Mouse (Mus musculus) lung, postnatal 10 days (tissue): ENCODE data around the gene Tmprss2.

ENCODE experiments used
- DNase-seq: peaks from one replicate; pipeline ENCODE4 v3.0.0; 2021

Tmprss2 gene

GRCm38 (mm10) chr16:97610939-97611338, at the start of gene Tmprss2:
Tmprss2 (minus strand) TSS chr16:97611195.
- peak; percentile 78 for DNase-seq

GRCm38 (mm10) chr16:97659225-97659658, 48.2 kb upstream of the Tmprss2 start:
- no peak for DNase-seq

GRCm38 (mm10) chr16:97658481-97658880, 47.5 kb upstream of the Tmprss2 start:
- no peak for DNase-seq

- peak; percentile 21 for DNase-seq
Measured at GRCm38 (mm10) chr16:97655800-97656199, 44.8 kb upstream of the Tmprss2 start.

GRCm38 (mm10) chr16:97649522-97650188, 38.7 kb upstream of the Tmprss2 start:
- DNase-seq: no peak

GRCm38 (mm10) chr16:97644681-97645080, 33.7 kb upstream of the Tmprss2 start:
- DNase-seq: no peak

- DNase-seq: no peak
Measured at GRCm38 (mm10) chr16:97639630-97640029, 28.6 kb upstream of the Tmprss2 start.

- no peak for DNase-seq
Measured at GRCm38 (mm10) chr16:97632880-97633484, 22.0 kb upstream of the Tmprss2 start.

GRCm38 (mm10) chr16:97623166-97623565, 12.2 kb upstream of the Tmprss2 start:
- DNase-seq: no peak

- DNase-seq: peak; percentile 36
Measured at GRCm38 (mm10) chr16:97622383-97622889, 11.4 kb upstream of the Tmprss2 start.

- DNase-seq: no peak
Measured at GRCm38 (mm10) chr16:97618285-97618684, 7.3 kb upstream of the Tmprss2 start.

- DNase-seq: no peak
Measured at GRCm38 (mm10) chr16:97612009-97612408, 1.0 kb upstream of the Tmprss2 start.

GRCm38 (mm10) chr16:97610246-97610645, 749 bp downstream of the Tmprss2 start:
- DNase-seq: peak; percentile 16

- no peak for DNase-seq
Measured at GRCm38 (mm10) chr16:97609676-97610075, 1.3 kb downstream of the Tmprss2 start.

- no peak for DNase-seq
Measured at GRCm38 (mm10) chr16:97607956-97608355, 3.0 kb downstream of the Tmprss2 start.

GRCm38 (mm10) chr16:97606829-97607228, 4.2 kb downstream of the Tmprss2 start:
- DNase-seq: no peak

GRCm38 (mm10) chr16:97605957-97606721, 4.9 kb downstream of the Tmprss2 start:
- no peak for DNase-seq

- DNase-seq: peak; percentile 57
Measured at GRCm38 (mm10) chr16:97602256-97602655, 8.7 kb downstream of the Tmprss2 start.

- DNase-seq: no peak
Measured at GRCm38 (mm10) chr16:97600591-97600990, 10.4 kb downstream of the Tmprss2 start.

GRCm38 (mm10) chr16:97598046-97598445, 12.9 kb downstream of the Tmprss2 start:
- DNase-seq: no peak

GRCm38 (mm10) chr16:97593816-97594509, 17.0 kb downstream of the Tmprss2 start:
- peak; percentile 5 for DNase-seq

GRCm38 (mm10) chr16:97593057-97593456, 17.9 kb downstream of the Tmprss2 start:
- peak; percentile 85 for DNase-seq

GRCm38 (mm10) chr16:97591512-97591911, 19.5 kb downstream of the Tmprss2 start:
- DNase-seq: no peak
